Mouse (Mus musculus): ENCODE data around the gene 1700020N15Rik. TPM values are rescaled to one million over a fixed set of nuclear protein-coding genes. Genes with fewer than 3 reads are reported as not detected.
"Not testable (repeated sequence)": the region's sequence is repeated elsewhere in the genome, so short reads cannot be mapped to it uniquely, and the experiment has no call there.

Gene 1700020N15Rik
- polyA plus RNA-seq (2014; fragmentation: Nextera tagmentation; extraction: Ambion mirVana) = not detected in 2 replicates

DNA sequence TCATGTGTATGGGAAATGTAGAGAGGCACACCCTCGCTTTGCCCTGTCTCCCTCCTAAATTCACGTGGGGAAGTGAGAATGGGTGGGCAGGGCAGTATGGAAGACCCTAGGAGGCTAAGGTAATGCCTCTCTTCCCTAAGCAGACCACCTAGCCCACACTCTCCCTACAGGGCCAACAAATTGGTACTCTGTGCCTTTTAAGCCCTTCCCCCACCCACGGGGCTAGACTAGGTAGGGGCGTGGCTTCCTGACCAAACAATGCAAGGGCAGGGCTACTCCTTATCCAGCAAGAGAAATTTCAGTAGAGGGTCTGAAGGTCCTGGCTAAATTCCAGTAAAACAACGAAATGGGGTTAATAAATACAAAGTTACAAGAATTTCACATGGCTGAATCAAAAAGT lies at the start of gene 1700020N15Rik:
1700020N15Rik (plus strand) TSS at position 301 of the 400 bp plus-strand sequence.
- H3K4me3 ChIP-seq (ENCODE audit: low read depth, low read length); ATAC-seq (ENCODE audit: low read depth); H3K4me1 ChIP-seq (ENCODE audit: control insufficient read depth, insufficient read depth, low read length); H3K27ac ChIP-seq (replicated peaks; ENCODE audit: low read depth, low read length); DNase-seq (ENCODE audit: low spot score); H3K9me3 ChIP-seq (ENCODE audit: control insufficient read depth, low read length); H3K36me3 ChIP-seq (ENCODE audit: control insufficient read depth, insufficient read depth, low read length); H3K9ac ChIP-seq (ENCODE audit: low read depth, low read length); H3K4me2 ChIP-seq (ENCODE audit: low read depth, low read length); H3K27me3 ChIP-seq (replicated peaks; ENCODE audit: control insufficient read depth, insufficient read depth, low read length): not testable (repeated sequence)
- 81% methylated on average over 2 of the region's 5 CpGs for WGBS

DNA sequence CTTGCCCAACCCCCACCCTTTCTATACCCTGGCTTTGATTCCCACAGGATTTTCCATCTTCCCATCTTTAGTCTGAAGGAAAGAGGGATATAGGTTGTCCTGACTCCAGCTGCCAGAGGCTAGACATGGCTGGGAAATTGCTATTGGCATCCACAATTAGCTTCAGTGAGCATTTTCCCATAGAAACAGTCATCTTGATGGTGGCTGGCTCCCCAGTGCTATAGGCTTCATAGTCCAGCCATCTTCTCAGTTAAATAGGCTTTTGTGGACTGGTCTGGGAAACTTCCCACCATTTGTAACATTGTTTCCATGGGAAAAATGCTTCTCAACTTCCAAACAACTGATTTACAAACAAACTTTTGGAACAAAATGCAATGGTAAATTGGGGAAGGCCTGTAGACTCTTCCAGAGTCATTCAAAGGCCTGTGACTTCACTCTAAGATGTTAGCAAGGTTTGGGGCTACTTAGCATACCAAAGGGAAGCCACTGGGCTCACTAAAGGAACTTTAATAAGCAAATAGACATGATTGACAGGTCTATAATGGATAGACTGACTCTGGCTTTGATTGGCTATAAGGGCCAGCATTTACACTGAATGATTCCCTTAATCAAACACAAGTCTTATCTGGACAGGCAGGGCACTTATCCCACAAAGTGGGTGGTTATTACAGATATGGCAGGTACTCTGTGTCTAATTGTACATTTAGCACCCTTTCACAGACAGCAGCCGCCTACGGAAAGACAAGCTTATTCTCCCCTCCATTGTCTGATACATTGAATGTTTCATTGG lies 31.9 kb downstream of the 1700020N15Rik start:
- no peak overlapping the region for H3K27ac ChIP-seq (replicated peaks; ENCODE audit: low read depth, low read length)
- no peaks in the 10 kb centered on the region for H3K4me1 ChIP-seq (ENCODE audit: control insufficient read depth, insufficient read depth, low read length)
- no peaks in the 10 kb centered on the region for H3K27me3 ChIP-seq (replicated peaks; ENCODE audit: control insufficient read depth, insufficient read depth, low read length)
- H3K4me2 ChIP-seq (ENCODE audit: low read depth, low read length) = no peak overlapping the region
- DNase-seq (ENCODE audit: low spot score) = no peak
- ATAC-seq (ENCODE audit: low read depth) = no peak
- H3K4me3 ChIP-seq (ENCODE audit: low read depth, low read length) = no peak overlapping the region
- no peaks in the 10 kb centered on the region for H3K9me3 ChIP-seq (ENCODE audit: control insufficient read depth, low read length)
- H3K36me3 ChIP-seq (ENCODE audit: control insufficient read depth, insufficient read depth, low read length) = no peaks in the 10 kb centered on the region
- WGBS = 86% methylated on average over 2 of the region's 2 CpGs
- H3K9ac ChIP-seq (ENCODE audit: low read depth, low read length) = no peak overlapping the region

Measured in embryonic facial prominence, embryonic 14.5 days (tissue).